Mouse (Mus musculus) WW6 (cell line): Measurements from ENCODE around the gene Cotl1.
"Not testable (repeated sequence)": the region's sequence is repeated elsewhere in the genome, so short reads cannot be mapped to it uniquely, and the experiment has no call there.

Experiments
- DNase-seq: peaks from one replicate; pipeline ENCODE4 v3.0.0-alpha.2; 2013; ENCODE audit warnings: low read depth, low spot score

Cotl1 gene

GRCm38 (mm10) chr8:119840275-119840808 lies at the start of gene Cotl1:
Gene Cotl1, minus strand, starts transcription at chr8:119840544.
- DNase-seq = peak; percentile 77

- DNase-seq = no peak
These were observed 47.7 kb upstream of the Cotl1 start for GRCm38 (mm10) chr8:119888012-119888411.

- no peak for DNase-seq
These were observed 46.8 kb upstream of the Cotl1 start for GRCm38 (mm10) chr8:119887130-119887529.

GRCm38 (mm10) chr8:119885612-119886011 lies 45.3 kb upstream of the Cotl1 start:
- DNase-seq = no peak

GRCm38 (mm10) chr8:119883281-119883680 lies 42.9 kb upstream of the Cotl1 start:
- no peak for DNase-seq

- no peak for DNase-seq
These were observed 41.6 kb upstream of the Cotl1 start for GRCm38 (mm10) chr8:119881917-119882316.

- no peak for DNase-seq
These were observed 41.0 kb upstream of the Cotl1 start for GRCm38 (mm10) chr8:119881301-119881700.

GRCm38 (mm10) chr8:119873181-119873580 lies 32.8 kb upstream of the Cotl1 start:
- no peak for DNase-seq

GRCm38 (mm10) chr8:119869616-119870015 lies 29.3 kb upstream of the Cotl1 start:
- peak; percentile 53 for DNase-seq

- no peak for DNase-seq
These were observed 22.4 kb upstream of the Cotl1 start for GRCm38 (mm10) chr8:119862749-119863148.

- no peak for DNase-seq
These were observed 22.0 kb upstream of the Cotl1 start for GRCm38 (mm10) chr8:119862390-119862734.

- peak; percentile 89 for DNase-seq
These were observed 21.5 kb upstream of the Cotl1 start, which contains the start of gene Klhl36 for GRCm38 (mm10) chr8:119861706-119862389. Gene Klhl36, plus strand, starts transcription at chr8:119862266.

GRCm38 (mm10) chr8:119857767-119858166 lies 17.4 kb upstream of the Cotl1 start:
- no peak for DNase-seq

- DNase-seq = no peak
These were observed 15.3 kb upstream of the Cotl1 start for GRCm38 (mm10) chr8:119855656-119856055.

GRCm38 (mm10) chr8:119854035-119854434 lies 13.7 kb upstream of the Cotl1 start:
- DNase-seq = no peak

- DNase-seq = no peak
These were observed 13.2 kb upstream of the Cotl1 start for GRCm38 (mm10) chr8:119853521-119853920.

- DNase-seq = no peak
These were observed 7.0 kb upstream of the Cotl1 start for GRCm38 (mm10) chr8:119847232-119847922.

- DNase-seq = not testable (repeated sequence)
These were observed 5.4 kb upstream of the Cotl1 start for GRCm38 (mm10) chr8:119845741-119846140.

GRCm38 (mm10) chr8:119844577-119844976 lies 4.2 kb upstream of the Cotl1 start:
- no peak for DNase-seq

GRCm38 (mm10) chr8:119843444-119843843 lies 3.1 kb upstream of the Cotl1 start:
- DNase-seq = no peak

GRCm38 (mm10) chr8:119840905-119841411 lies 614 bp upstream of the Cotl1 start:
- DNase-seq = no peak

GRCm38 (mm10) chr8:119839419-119840021 lies 824 bp downstream of the Cotl1 start:
- no peak for DNase-seq
